Mouse (Mus musculus): ENCODE results near the gene Leng1. TPM values are rescaled to one million over a fixed set of nuclear protein-coding genes. Genes with fewer than 3 reads are reported as not detected.
"Not testable (repeated sequence)": the region's sequence is repeated elsewhere in the genome, so short reads cannot be mapped to it uniquely, and the experiment has no call there.

Gene Leng1
- 13.2 and 15.2 TPM in 2 replicates for polyA plus RNA-seq (2016; fragmentation: Nextera tagmentation; extraction: Ambion mirVana)

DNA sequence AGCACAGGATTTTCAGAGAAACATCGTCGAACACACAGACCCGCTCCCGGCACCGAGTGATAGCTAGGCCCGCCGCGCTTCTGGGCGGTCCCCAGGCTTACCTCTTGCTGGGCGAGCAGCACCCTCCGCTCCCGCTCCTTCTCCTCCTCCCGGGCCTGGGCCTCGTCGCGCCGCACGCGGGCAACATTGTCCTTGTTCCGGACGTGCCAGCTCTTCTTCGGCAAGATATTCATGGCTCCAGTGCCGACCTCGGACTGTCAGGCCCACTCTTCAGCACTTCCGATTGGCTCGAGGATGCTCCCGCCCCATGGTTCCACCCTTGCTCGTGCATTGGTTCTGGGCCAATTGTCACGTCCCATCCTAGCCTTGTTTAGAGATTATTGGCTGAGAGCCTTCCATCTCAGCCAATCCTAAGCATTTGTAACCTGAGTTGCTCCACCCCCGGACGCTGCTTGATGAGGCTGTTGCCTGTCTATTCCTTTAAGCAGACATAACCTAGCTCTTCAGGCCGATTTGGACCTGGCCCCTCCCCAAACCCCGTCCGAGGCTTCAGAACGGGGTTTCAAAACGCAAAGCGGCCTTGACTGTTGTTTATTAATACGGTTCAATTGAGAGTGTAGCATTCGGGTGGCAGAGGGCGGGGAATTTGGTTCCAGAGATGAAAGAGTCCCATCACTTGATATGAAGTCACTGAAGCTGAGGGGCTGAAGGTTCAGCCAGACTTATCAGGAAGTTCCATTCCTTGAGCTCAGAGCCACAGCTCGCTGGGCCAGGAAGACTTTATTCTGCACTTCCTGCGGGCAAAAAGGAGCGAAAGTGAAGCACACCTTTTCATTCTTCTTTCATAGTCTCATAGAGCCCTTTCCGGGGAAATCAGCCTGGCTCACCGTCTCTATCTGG, at the start of gene Leng1:
TSS of gene Leng1 (minus strand) at position 626 of the 900 bp plus-strand sequence.
- 4% methylated on average over 45 of the region's 45 CpGs for WGBS
- DNase-seq (ENCODE audit: low spot score) = peak; percentile 87
- Histone ChIP-seq H3K4me3 (peak within 1 kb of the TSS; percentile 69), H3K27ac (peak within 1 kb of the TSS; percentile 82), H3K9me3 (replicated peaks) (no peaks in the 10 kb centered on the region), H3K4me1 (peaks cover 24% of the 10 kb centered on the region), H3K27me3 (ENCODE audit: low read depth, poor library complexity, severe bottlenecking) (no peaks in the 10 kb centered on the region), H3K36me3 (peaks cover 31% of the 10 kb centered on the region)

DNA sequence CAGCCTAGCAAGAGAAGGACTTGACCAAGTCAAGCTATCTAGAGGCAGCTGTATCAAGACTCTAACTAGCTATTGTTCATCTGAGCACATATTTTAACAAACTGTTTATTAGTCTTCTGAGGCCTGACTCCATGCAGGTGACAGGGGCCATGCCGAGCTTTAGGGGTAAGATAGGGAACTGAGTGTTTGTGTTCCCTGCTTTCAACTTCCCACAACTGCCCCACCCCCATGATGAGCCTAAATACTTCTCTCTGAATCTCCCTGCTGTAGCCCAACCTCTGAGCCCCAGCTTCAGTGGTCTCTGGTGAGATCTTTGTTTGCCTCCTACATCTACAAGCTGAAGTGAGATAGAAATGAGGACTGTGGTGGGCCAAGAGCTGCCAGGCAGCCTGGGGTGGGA, 49.6 kb upstream of the Leng1 start:
- no peak overlapping the region for H3K27ac ChIP-seq
- H3K36me3 ChIP-seq = no peaks in the 10 kb centered on the region
- H3K27me3 ChIP-seq (ENCODE audit: low read depth, poor library complexity, severe bottlenecking) = no peaks in the 10 kb centered on the region
- DNase-seq (ENCODE audit: low spot score) = no peak
- WGBS = 70% methylated on average over 1 of the region's 1 CpGs
- no peak overlapping the region for H3K4me3 ChIP-seq
- no peaks in the 10 kb centered on the region for H3K4me1 ChIP-seq
- H3K9me3 ChIP-seq (replicated peaks) = no peaks in the 10 kb centered on the region

DNA sequence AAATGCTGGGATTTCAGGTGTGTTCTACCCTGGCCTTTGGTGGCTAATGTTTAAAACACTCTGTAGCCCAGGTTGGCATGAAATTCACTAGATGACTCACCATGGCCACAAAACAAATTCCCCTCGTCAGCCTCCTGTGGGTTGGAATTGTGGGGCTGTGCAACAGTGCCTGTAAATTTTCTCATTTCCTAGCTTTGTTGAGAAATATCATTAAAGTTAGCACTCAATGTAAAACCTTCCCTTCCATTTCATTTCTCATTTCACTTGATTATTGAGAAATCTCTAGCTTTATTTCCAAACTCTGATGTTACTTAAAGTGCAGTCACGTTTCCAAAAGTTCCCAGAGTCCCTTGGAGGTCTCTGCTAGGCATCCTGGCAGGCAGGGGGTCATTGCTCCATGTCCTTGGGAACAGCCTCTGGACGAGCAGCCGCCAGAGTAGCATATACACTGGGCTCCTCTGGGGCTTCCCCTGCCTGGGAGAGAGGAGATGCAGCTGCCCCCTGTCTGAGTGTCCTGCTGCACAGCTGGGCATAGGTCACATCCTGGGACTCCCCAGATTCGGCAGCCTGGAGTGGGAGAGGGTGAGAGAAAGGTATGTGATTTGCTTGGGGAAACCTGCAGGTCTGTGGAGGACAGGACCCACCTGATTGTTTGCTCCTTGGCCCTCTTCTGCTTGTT, 46.8 kb upstream of the Leng1 start:
- DNase-seq (ENCODE audit: low spot score) = no peak
- Histone ChIP-seq H3K27ac (no peak overlapping the region), H3K27me3 (ENCODE audit: low read depth, poor library complexity, severe bottlenecking) (no peaks in the 10 kb centered on the region), H3K4me3 (no peak overlapping the region), H3K9me3 (replicated peaks) (no peaks in the 10 kb centered on the region), H3K36me3 (peaks cover 8% of the 10 kb centered on the region), H3K4me1 (no peaks in the 10 kb centered on the region)
- WGBS = 55% methylated on average over 5 of the region's 5 CpGs

DNA sequence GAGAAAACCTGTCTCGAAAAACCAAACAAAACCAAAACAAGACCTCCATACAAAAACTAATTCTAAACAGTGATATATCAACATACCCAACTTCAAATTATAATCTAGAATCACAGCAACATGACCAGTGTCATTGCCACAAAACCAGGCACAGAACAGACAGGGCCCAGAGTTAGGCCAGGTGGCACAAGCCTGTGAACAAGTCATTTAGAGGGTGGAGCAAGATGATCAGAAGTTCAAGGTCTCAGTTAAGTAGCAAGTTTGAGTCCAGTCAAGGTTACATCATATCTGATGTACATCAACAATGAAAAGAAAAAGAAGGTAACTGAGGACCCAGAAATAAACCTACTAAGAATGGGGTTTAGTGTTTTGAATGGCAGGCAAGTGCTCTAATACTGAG, 43.4 kb upstream of the Leng1 start:
- DNase-seq (ENCODE audit: low spot score) = no peak
- H3K27me3 ChIP-seq (ENCODE audit: low read depth, poor library complexity, severe bottlenecking) = no peaks in the 10 kb centered on the region
- H3K36me3 ChIP-seq = peaks cover 41% of the 10 kb centered on the region
- H3K4me1 ChIP-seq = peaks cover 9% of the 10 kb centered on the region
- no peaks in the 10 kb centered on the region for H3K9me3 ChIP-seq (replicated peaks)
- H3K4me3 ChIP-seq = no peak overlapping the region
- no peak overlapping the region for H3K27ac ChIP-seq
- 81% methylated on average over 1 of the region's 1 CpGs for WGBS

DNA sequence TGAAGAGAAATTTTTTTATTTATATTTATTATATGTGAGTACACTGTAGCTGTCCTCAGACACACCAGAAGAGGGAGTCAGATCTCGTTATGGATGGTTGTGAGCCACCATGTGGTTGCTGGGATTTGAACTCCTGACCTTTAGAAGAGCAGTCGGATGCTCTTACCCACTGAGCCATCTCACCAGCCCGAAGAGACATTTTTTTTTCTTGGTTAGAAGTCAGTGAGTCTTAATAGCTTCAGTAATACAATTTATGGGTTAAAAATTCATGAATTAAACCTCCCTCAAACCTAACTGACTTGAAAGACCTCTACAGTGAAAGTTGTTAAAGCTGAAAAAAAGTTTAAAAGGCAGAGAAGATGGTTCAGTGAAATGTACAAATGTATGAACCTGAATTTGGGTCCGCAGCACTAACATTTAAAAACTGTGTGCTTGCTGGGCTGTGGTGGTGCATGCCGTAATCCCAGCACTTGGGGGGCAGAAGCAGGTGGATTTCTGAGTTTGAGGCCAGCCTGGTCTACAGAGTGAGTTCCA, 42.9 kb upstream of the Leng1 start:
- H3K9me3 ChIP-seq (replicated peaks); DNase-seq (ENCODE audit: low spot score); H3K27ac ChIP-seq; H3K4me1 ChIP-seq; H3K27me3 ChIP-seq (ENCODE audit: low read depth, poor library complexity, severe bottlenecking); H3K4me3 ChIP-seq: not testable (repeated sequence)
- peaks cover 41% of the 10 kb centered on the region for H3K36me3 ChIP-seq
- WGBS = 40% methylated on average over 5 of the region's 5 CpGs

DNA sequence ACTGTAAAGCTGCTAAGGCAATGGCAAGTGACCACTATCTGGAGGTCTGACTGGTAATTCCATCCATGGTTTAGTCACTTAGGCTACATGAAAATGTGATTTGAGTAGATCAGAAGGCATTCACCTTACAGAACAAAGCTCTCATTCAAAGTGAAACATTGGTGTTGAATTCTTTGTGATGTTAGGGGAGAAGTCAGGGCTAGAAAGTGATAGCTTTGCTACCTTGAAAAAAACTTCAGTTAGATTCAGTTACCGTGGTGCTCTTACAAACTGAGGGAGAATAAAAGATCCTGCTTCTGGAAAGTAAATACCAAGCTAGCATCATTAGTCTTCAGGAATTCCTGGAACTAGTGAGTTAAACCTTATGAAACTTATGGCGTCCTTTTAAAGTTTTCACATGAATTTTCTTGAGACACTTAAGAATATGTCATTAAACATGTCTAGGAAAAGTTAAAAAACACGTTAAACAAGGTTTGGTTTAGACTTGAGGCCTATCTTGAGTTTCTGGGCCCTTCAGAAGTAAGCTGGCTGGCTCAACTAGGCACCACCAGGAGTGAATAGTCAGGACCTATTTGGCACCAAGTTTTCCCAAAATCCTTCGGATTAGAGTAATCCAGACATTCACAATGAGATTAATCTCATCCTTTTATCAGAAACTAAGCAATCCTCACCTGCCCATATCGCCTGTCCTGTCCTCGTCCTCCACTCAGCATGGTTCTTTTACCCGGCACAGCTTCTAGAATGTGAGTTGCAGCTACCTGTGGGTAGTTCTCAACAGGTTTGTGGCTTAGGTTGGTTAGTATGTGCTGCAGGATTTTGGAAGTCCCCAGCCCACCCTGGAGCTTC, 42.2 kb upstream of the Leng1 start:
- 23% methylated on average over 7 of the region's 7 CpGs for WGBS
- H3K27me3 ChIP-seq (ENCODE audit: low read depth, poor library complexity, severe bottlenecking) = no peaks in the 10 kb centered on the region

DNA sequence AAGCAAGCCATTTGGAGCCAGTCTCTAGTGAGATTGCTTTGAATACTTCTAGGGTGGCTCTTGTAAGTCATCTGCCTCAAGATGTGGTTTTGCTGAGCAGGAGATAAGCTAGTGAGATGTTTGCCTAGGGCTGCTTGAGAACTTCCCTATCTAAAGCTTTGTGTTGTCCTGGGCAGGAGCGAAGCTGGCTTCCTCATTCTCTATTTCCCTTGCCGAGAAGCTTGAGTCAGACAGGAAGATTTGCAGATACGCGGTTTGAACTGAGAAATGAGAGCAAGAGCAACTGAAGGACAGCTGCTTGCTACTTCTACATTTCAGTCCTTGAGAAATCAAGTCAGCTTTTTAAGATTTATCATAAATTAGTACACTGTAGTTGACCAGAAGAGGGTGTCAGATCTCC, 41.4 kb upstream of the Leng1 start:
- peaks cover 11% of the 10 kb centered on the region for H3K4me1 ChIP-seq
- H3K9me3 ChIP-seq (replicated peaks) = no peaks in the 10 kb centered on the region
- 0 out of 2 replicates have a peak overlapping the region, but pooled peaks have one; percentile 85 for H3K4me3 ChIP-seq
- H3K27ac ChIP-seq = no peak overlapping the region
- WGBS = 70% methylated on average over 4 of the region's 4 CpGs
- DNase-seq (ENCODE audit: low spot score) = no peak
- no peaks in the 10 kb centered on the region for H3K27me3 ChIP-seq (ENCODE audit: low read depth, poor library complexity, severe bottlenecking)
- peaks cover 41% of the 10 kb centered on the region for H3K36me3 ChIP-seq

More for the DNA sequence above, 42.2 kb upstream of the Leng1 start:
- no peak overlapping the region for H3K4me3 ChIP-seq
- peaks cover 11% of the 10 kb centered on the region for H3K4me1 ChIP-seq
- H3K27ac ChIP-seq = no peak overlapping the region
- peak; percentile 40 for DNase-seq (ENCODE audit: low spot score)
- H3K9me3 ChIP-seq (replicated peaks) = no peaks in the 10 kb centered on the region
- H3K36me3 ChIP-seq = peaks cover 41% of the 10 kb centered on the region

DNA sequence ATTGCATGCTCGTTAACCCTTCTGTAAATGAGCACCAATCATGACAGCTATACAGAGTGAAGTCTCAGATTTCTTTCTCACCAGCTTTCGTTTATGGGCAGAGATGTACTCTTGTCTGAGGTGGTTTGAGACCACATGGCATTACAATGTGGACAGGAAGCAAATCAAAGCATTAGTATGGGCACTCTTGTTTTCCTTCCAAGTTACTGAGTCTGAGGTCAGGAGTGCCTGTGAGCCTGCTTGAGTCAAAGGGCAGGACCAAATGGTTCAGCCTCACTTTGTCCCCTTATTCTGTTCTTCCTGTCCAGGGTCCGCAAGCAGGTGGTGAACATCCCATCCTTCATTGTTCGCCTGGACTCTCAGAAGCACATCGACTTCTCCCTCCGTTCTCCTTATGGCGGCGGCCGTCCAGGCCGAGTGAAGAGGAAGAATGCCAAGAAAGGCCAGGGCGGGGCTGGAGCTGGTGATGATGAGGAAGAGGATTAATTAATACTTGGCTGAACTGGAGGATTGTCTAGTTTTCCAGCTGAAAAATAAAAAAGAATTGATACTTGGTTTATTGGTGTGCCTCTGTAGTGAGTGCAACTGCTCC, 40.8 kb upstream of the Leng1 start:
- Histone ChIP-seq H3K36me3 (peaks cover 46% of the 10 kb centered on the region), H3K27me3 (ENCODE audit: low read depth, poor library complexity, severe bottlenecking) (no peaks in the 10 kb centered on the region), H3K4me3 (peak overlapping the region; percentile 85), H3K4me1 (peaks cover 11% of the 10 kb centered on the region), H3K27ac (no peak overlapping the region), H3K9me3 (replicated peaks) (no peaks in the 10 kb centered on the region)
- 71% methylated on average over 11 of the region's 11 CpGs for whole genome bisulfite sequencing
- DNase-seq (ENCODE audit: low spot score) = no peak

DNA sequence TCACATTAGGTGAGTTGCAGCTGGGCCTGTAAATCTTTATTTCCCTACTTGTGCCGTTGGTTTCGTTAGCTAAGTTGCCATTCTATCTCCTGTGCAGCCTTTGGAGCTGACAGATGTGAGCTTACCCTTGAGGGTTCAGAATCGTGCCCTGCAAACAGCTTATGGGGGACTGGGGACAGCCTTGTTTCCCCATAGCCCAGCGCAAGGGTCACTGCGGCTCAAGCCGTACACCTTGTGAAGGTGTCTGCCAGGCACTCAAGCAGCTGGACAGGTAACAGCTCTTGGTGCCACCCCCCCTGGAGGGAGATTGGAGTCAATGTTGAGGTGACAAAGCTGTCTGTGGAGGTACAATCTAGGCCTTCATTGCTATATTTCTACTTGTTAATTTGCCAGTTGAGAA, 40.3 kb upstream of the Leng1 start:
- 34% methylated on average over 6 of the region's 6 CpGs for WGBS
- peak overlapping the region; percentile 85 for H3K4me3 ChIP-seq
- no peaks in the 10 kb centered on the region for H3K27me3 ChIP-seq (ENCODE audit: low read depth, poor library complexity, severe bottlenecking)
- DNase-seq (ENCODE audit: low spot score) = no peak
- H3K4me1 ChIP-seq = peaks cover 11% of the 10 kb centered on the region
- no peaks in the 10 kb centered on the region for H3K9me3 ChIP-seq (replicated peaks)
- peak overlapping the region; percentile 95; the same call in 1 of the 2 replicates for H3K27ac ChIP-seq
- peaks cover 51% of the 10 kb centered on the region for H3K36me3 ChIP-seq

DNA sequence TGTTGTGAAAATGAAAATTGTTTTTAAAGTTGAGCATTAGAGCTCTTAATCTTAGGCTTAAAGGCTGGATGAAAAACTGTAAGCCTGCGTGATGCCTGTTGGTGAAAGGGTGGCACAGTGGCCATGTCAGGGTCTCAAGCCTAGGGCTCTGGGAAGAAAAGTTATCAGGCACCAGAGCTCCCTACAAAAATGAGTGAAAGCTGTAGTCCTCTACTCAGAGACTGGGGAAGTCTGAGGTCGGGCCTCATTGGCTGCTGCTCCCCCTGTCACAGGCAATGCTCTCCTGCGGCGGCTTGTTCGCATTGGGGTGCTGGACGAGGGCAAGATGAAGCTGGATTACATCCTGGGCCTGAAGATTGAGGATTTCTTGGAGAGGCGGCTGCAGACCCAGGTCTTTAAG, 39.8 kb upstream of the Leng1 start:
- DNase-seq (ENCODE audit: low spot score); H3K27me3 ChIP-seq (ENCODE audit: low read depth, poor library complexity, severe bottlenecking); H3K9me3 ChIP-seq (replicated peaks): not testable (repeated sequence)
- Histone ChIP-seq H3K36me3 (peaks cover 56% of the 10 kb centered on the region), H3K4me1 (peaks cover 11% of the 10 kb centered on the region), H3K4me3 (peak overlapping the region; percentile 85), H3K27ac (peak overlapping the region; percentile 95)
- 5% methylated on average over 7 of the region's 7 CpGs for WGBS

DNA sequence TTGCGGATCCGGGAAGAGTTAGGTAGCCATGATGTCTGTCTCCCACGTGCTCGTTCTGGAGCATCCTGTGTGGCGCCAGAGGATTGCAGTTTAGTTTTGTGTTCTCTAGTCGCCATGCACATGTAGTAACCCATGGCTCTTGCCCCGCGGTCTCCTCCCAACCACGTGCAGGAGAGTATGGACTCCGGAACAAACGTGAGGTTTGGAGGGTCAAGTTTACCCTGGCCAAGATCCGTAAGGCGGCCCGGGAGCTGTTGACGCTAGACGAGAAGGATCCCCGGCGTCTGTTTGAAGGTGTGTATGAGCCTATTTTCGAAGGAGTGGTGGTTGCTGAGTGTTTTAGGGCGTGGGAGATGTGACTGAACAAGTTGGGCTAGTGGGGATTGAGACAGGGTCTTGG, 38.8 kb upstream of the Leng1 start:
- Histone ChIP-seq H3K27ac (peak overlapping the region; percentile 95), H3K27me3 (ENCODE audit: low read depth, poor library complexity, severe bottlenecking) (no peaks in the 10 kb centered on the region), H3K4me3 (peak overlapping the region; percentile 85), H3K9me3 (replicated peaks) (no peaks in the 10 kb centered on the region), H3K36me3 (peaks cover 66% of the 10 kb centered on the region), H3K4me1 (peaks cover 11% of the 10 kb centered on the region)
- DNase-seq (ENCODE audit: low spot score) = no peak
- under 1% methylated on average over 20 of the region's 20 CpGs for whole genome bisulfite sequencing

DNA sequence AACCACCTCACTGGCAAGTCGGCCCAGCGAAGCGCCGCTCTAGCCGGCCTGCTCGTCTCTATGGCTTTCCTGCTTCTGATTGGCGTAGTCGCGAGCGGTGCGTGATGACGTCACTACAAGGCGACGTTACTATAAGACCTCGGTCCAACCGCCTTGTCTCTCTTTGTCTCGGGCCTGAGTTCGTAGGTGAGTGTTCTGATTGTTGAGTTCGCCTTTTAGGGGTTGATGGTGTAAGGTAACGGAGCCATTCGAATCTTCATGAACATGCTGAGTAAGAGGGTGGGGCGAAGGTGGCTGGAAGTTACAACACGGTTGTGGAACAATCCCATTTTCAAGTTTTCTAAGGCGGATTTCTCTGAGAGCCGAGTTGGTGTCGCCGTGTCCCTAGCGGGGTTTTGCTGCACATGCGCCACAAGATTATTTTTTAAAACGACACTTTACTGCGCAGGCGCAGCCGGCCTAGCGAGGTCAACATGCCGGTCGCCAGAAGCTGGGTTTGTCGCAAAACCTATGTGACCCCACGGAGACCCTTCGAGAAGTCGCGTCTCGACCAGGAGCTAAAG, 38.3 kb upstream of the Leng1 start, which contains the start of gene Rps9:
TSS of gene Rps9 (plus strand) at position 115 of the 563 bp plus-strand sequence.
- Histone ChIP-seq H3K4me3 (peak within 1 kb of the TSS; percentile 85), H3K27ac (peak within 1 kb of the TSS; percentile 95), H3K27me3 (ENCODE audit: low read depth, poor library complexity, severe bottlenecking) (no peaks in the 10 kb centered on the region), H3K36me3 (peaks cover 71% of the 10 kb centered on the region), H3K9me3 (replicated peaks) (no peaks in the 10 kb centered on the region), H3K4me1 (peaks cover 11% of the 10 kb centered on the region)
- WGBS = under 1% methylated on average over 42 of the region's 42 CpGs
- peak; percentile 96 for DNase-seq (ENCODE audit: low spot score)
